Mouse (Mus musculus) frontal cortex, postnatal 25 days (tissue): ENCODE measurements at regions not wholly inside any gene's neighbourhood (a gene's known extent, or its start where the extent isn't known, plus 50 kb on each side); places are given as distances from the start of the nearest gene placed in this dataset.

Source experiments
- DNase-seq, 2 experiments: peaks; one replicate each; pipeline ENCODE4 v3.0.0; 2022; ENCODE audit warnings: low spot score in 2 of 2

DNA sequence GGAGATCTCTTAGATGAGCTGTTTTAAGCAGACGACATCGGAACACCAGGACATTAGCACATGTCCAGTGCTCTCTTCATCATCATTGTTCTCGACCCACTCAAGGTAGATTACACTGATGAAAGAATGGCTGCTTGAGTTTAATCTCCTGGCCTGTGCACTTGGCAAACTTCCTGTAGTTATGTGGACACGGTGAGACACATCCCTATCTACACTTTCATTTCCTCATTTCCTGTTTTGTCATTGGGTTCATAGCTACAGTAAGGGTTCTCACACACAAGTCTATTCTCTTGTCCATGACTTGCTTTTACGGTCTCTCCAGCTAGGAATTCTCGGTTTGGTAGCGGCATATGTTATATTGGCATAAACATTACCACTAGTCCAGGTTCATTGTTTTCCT, 190.5 kb downstream of the Pdgfra start:
- no peak for DNase-seq

DNA sequence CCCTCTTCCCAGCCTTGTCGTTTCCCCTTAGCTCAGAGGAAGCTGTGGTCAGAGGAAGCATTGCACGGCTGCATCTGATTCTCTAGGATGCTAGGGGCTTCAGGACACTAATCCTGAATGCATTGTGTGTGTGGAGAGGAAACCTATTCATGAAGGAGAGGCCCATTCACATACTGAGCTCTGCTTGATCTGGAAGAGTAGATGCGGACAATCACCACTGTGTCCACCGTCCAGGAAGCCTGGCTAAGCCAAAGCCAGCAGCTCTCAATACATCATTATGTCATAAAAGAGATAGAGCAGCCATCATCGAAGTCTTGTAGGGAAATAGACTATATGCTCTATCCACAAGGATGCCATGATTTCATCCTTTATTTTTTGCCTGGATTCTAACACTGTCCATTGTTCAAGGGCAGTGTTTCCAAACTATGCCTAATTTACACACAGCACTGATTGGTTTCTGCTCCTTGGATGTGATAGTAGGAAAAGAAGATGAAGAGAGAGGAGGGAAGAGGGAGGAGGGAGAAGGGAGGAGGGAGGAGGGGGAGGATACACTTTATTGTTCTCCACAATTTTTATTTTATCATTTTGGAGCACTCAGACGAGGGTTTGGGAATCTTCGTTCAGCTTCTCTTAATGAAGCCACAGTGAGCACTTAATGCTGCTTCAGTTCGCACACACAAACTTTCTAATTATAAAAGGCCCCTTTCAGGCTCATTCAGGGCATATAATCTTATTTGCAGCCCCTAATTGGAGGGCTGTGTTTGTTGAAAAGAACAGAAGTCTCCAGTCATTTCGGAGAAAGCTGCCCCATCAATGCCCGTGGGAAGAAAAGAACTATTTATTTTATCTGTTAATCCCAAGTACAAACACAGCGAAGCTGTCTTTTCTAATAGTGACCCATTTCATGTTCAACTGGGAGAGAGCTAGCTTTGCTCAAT, 195.0 kb downstream of the Pdgfra start:
- DNase-seq, result no peak

DNA sequence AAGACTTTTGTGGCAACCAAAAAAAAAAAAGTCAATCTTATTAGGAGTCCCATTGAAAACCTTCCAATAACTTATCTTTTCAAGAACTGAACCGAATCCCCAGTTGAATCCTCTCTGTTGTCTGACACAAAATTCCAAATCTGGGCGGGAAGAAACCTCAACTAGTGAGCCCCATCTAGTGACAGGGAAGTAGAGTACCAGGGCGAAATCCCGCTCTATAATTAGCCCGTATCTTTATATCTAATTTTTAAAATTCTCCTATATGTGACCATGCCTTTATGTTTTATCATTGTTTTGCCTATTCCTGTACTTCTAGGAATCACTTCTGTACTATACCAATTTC, 195.7 kb downstream of the Pdgfra start:
- DNase-seq, result no peak

DNA sequence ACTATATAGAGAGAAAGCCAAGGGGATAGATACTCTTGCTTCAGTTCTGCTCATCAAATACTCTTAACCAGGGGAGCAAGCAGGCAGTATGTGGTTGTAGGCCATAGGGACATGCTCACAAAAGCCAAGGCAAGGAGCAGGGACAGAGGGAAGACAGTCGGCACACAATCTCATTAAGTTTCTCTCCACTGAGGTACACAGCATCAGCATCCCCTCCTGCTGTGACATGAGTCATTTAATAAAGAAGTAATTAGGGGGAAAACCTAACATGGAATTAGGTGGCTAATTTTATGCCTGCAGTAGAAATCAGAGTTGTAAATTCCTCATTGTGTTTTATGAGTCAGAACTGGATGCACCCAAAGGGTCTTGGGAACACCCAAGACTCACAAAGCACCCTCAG, 203.2 kb downstream of the Pdgfra start:
- no peak for DNase-seq

DNA sequence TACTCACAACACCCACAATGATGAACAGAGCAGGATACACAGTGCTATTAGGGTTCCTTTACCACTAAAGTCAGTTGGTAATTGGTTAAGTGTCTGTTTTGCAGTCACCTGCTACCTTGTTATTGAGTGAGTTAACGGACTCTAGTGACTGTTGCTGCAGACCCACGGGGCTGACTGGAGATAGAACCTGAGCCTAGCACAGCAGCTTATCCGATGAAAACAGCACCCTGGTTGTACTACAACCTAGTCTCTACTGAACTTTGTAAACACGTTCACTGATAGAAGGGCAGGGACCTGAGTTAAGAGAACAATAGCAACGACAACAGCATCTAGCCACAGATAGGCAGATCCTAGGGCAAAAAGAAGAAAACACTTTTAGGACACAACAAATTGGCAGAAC, 206.8 kb downstream of the Pdgfra start:
- no peak for DNase-seq

DNA sequence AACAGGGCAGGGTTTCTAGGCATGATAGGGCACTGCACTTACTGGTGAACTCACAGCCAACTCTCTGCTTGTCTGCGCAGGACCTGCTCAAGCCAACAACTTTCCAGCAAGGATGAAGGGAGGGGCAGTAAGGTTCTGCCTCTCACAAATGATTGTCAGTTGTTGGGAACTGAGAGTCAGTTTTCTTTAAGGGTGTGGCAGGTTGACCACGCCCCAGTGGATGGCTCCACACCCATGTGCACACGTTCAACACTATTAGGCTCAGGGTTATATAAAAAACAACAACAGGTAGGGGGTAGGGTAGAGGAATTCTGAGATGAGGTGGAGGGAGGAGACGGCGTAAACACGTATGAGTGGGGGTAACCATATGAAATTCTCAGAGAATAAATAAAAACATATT, 210.9 kb upstream of the Kit start:
- DNase-seq, result no peak

DNA sequence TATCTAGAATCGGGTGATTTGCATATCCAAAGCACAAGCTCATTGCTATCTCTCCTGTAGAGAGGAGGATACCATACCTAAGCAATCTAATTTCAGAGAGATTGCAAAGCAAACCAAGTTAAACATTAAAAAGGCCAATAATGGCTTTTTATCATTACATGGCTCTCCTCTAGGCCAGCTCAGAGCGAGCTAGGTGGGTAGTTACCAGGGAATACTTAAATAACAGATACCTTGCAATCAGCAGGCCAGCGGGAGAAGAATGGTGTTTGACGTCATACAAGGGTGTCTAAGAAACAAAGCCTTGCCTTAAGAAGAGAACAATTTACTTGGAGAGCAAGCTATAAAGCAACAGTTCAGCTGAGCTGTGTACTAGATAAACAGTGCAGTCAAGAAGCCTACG, 207.4 kb upstream of the Kit start:
- no peak for DNase-seq

DNA sequence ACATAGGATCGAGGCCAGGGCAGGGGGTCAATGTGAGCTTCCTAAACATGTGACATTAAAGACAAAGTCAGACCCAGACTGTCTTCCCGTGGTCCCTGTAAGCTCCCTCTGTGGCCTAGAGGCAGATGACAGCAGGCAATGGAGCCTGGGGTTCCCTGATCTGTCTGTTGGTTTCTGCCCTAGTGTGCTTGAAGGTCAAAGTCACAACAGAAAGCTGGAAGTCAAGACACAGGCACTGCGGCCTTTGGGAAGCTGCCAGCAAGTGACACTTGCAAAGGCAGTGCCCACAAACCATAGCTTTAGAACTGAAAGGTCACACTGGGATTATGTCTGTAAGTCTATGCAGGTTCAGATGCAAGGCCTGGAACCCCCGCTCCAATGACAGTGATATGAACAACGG, 206.0 kb upstream of the Kit start:
- DNase-seq, result no peak

DNA sequence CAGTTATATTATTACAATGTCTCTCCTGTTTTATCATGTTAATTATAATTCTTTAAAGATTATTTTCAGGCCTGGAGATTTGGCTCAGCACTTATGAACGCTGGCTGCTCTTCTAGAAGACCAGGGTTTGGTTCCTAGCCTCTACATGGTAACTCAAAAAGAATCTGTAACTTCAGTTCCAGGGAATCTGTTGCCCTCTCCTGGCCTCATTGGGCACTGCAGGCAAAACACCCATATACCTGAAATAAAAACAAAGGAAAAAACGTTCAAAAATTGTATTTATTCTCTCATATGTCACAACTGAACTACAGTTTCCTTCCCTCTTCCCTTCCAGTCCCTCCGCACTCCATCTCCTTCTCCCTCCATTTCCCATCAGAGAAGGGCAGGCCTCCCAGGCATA, 201.9 kb upstream of the Kit start:
- DNase-seq, result no peak

DNA sequence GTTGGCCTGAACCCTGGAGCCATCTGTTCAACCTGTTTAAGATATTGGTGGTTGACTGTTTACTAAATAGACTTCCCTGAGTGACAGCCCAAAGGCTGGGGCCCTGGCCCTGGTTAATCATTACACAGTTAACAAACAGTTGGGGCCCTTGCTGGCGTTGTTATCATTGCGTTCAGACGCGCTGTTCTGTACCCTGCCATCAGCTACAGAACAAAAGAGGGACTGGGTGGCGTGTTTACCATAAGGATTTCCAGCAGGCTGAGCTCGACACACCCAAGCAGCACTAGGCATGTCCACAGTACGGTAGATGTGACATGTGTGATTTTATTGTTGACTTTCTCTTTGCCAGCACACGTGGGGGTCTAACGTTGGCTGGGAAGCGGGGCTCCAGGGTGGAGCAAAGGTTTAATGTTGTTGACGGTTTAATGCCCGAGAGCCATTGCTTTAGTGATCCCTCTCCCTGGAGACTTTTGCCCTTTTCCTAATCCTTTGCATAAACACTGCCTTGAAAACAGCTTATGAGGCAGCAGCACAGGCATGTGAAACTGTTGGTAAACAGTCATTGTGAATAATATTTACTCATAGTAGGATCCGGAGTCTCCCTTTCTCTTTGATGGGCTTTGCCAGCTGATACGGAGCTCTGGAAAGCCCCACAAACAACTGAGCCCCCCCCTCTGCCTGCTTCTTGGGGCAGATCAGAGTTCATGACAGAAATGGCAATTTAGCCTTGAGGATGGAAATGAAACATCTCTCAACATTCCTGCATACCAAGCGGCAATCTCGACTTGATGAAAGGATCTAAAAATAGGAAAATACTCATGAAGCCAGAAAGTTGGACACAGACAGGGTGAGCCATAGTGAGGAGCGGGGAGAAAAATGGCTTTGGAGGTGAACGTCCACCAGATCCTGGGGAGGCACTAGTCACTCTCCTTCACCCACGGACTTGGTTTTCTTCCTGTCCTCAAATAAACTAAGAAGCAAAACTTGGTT, 197.1 kb upstream of the Kit start:
- DNase-seq, result no peak

DNA sequence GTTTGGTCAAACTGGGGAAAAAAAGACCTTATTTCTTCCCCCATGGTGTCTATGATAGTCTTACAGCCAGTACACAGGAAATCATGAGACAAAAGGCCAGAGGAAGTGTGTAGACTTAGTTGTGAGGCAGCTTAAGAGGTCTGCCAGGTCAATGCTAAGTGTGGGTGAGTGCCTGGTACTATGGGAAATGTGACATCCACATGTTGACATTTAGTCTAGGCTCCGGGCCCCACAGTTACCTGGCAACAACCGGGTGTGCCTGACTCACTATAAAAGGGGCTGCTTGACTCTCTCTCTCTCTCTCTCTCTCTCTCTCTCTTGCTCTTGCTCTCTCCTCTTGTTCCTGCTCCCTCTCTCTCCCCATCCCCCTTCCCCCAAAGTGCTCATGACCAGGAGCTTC, 196.1 kb upstream of the Kit start:
- DNase-seq, result no peak

DNA sequence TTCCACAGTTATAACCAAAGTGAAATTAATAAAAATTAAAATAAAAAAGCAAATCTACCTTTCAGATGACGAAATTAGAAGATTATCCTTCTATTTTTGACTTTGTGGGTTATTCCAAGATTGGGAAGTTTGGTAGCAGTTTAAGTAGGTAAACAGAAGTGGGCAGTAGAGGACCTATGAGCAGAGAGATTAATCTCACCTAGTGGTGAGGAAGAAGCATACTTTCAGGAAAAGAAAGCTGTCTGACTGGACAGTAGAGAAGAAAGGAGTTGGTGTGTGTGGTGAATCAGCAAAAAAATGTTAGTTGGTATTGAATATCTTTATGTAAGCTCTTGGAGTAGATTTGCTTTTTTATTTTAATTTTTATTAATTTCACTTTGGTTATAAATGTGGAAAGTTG, 194.4 kb upstream of the Kit start:
- no peak for DNase-seq

DNA sequence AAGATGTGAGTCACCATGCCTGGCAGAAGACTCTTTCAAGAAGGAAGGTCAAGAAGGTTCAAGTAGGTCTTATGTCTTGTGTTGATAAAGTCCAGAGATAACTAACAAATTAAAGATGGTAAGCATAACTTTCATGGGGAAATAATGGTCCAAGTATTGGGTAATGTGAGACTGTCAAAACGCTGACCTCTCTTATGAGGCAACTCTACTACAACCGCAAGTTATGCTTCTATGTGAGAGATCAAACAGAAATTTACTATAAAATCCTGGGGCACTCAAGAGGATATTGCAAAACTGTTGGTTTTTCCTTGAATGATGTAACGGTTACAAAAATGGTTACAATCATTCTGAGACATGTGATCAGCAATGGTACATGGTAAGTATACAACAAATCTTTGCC, 192.6 kb upstream of the Kit start:
- no peak for DNase-seq

DNA sequence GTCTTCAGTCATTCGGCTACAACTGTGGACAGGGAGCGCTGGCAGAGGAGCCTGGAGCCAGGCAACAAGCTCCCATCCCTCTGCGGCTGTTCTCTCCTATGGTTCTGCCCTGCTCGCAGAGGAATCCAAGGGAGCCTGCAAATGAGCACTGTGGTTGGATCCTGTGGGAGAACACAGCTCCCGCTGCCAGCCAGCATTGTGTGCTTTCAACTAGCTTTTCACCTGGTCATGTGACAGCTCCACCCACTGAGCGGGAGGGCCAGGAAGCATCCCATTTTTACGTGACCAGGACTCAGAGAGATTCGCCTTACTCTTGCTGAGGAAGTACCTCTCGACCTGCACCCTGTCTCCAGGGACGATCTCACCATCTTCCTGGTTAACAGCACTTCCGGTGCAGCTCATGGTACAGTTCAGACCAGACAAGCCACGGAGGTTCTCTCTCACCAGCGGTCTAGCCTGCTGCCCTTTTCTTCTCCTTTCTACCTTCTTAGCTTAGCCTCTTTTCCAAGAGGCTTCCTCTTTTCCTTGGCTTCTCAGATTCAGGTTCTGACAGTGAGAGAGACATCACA, 186.7 kb upstream of the Kit start:
- no peak for DNase-seq

DNA sequence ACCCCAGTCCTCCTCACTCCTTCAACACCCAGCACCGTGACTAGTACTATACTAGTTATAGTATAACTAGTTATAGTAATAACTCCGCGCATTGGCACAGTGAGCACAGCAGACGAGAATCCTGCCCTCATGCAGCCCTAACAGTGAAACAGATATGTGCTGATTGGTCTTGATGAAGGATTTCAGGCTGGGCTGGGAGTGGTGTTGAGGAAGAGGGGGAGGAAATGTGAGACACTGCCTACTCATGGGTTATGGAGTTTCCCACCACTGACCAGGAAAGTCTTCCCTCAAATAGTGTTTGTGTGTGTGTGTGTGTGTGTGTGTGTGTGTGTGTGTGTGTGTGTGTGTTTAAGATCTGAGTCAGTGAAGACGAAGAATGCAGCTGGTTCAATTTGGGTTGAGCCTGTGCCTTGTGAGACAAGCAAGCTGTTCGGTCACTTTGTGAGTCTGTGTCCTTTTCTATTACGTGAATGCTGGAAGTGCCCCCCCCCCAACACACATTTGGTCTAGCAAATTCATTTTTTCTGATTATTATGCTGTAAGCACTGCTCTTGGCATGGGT, 185.9 kb upstream of the Kit start:
- no peak for DNase-seq

DNA sequence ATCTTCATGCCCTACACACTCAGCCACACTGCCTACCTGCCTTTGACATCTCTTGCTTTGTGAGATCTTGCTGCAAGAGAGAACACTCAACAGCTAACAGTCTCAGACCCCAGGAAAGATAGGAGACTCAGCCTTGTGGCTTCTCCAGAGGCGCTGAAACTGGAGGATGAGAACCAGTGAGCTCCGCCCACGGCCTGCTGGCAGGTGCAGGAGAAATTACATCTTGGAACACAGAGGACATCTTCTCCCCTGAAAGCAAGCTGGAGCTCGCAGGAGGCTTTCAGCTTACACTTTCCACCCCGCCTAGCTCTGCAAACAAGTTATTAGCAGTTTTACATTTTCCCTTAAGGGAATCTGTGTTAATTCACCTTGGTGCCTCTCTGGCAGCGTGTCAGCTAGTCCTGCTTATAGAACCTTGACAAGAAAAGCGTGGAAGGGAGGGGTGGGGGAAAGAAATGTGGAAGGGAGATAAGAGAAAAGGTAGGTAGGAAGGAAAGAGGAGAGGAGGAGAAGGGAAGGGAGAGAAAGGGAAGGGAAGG, 185.2 kb upstream of the Kit start:
- DNase-seq, result no peak

DNA sequence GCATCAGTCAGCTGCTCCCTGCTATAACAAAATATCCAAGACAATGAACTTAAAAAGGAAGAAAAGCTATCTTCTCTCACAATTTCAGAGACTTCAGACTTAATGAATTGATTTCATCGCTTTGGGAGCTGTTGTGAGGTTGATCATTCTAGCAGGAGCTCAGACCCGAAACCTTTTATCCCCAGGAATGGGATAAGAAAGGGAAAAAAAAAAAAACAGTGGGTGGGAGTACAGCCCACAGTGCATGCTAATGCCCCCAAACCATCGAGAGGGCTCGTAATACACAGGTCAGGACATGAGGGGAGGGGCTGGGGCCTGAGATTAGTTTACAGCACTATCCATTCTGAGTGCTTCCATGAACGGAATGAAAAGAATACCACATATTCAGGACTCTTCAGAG, 175.9 kb upstream of the Kit start:
- no peak for DNase-seq

DNA sequence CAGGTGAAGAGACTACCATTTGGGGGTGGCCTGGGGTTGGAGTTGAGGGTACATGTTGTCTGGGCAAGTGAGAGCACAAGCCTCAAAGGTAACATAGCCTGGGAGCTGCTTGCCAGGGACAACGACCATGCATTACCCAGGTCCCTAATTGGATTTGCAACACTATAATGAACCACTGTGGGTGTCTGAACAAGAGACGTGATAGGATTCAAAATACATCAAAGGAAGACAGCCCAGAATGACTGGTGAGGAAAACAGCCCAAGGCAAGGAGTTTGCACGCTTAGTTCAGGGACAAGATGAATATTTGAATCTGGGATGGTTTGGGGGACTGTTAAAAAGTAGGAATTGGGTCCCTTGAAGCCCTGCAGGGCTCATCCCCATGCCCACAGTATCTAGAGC, 173.0 kb upstream of the Kit start:
- DNase-seq, result no peak

DNA sequence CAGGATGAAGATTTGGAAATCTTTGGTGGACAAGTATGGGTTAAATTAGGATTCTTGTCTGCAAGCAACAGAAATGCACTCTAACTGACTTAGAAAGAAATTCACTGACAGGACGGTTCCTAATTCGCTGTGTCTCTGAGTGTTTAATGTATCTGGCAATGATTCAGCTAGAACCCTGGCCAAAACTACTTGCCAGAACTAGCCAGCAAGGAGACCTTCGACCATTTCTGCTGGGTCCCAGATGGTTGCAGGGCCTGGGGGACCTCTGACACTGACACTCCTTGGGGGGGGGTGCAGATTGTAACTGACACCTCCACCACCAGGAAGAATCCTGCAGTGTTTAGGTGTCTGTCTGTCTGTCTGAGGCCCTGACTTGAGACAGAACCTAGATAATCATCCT, 172.1 kb upstream of the Kit start:
- DNase-seq, result no peak

DNA sequence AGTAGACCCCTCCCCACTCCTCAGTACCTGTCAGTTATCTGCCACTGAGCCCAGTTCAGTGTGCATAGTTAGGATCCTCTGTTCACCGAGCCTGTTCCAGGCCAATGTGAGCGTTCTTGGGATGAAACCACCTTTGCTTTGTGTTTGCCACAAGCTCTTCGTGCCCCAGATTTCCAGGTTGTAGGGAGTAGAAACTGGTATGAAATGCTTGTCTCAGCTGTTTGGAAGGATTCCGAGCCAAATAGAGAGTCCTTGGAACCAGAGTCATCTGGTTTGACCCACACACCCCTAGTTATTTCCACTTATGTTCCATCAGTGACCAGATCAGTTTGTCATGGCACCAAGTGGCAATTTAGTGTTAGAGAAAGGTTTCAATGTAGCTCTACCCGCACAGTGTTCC, 171.2 kb upstream of the Kit start:
- DNase-seq, result no peak

DNA sequence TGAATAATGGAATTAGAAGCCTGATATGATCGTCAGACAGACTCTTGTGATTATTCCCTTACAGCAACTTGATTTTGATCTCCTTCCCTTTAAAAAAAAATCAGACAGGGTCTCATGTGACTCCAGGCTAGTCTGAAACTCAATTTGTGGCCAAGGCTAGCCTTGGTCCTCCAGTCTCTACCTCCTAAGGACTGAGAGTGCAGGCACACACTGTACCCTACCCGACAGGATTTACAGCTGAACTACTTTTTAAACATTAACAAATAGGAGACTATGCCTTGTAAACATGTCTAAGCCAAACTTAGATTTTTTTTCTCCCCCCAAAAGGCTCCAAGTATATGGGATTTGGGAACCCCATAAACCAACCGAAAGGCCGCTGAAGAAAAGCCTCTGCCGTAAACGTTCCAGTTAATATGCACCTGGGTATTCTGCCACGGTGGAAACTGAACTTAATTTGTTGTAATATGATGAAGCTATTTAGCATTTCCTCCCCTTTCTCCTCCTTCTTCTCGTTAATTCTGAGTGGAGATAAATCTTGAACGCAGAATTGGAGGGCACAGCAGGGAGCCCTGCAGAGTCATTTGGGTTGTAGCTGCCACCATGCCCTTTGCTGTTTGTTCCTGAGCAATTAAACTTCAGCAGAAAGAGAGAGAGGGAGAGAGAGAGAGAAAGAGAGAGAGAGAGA, 170.0 kb upstream of the Kit start:
- no peak for DNase-seq
